Mouse (Mus musculus) adrenal gland, postnatal 36 days (tissue): ENCODE data around the gene Kdm2a. TPM values are rescaled to one million over a fixed set of nuclear protein-coding genes. Genes with fewer than 3 reads are reported as not detected.
"Not testable (repeated sequence)": the region's sequence is repeated elsewhere in the genome, so short reads cannot be mapped to it uniquely, and the experiment has no call there.

Source experiments
- DNase-seq, 2 experiments: peaks; one replicate each; pipeline ENCODE4 v3.0.0; 2021; ENCODE audit warnings: mixed read lengths in 1 of 2
- total RNA-seq, 2 experiments: library from RNA; stranded (reverse); gene quantifications; 2 replicates each; pipeline ENCODE4 v1.2.3; 2021

Kdm2a gene
- total RNA-seq, 2 experiments from 2014 or later, result 86.7 to 107 TPM

GRCm38 (mm10) chr19:4417183-4417582 is 19.1 kb upstream of the Kdm2a start:
- peak; percentile 79 to 88 for DNase-seq

GRCm38 (mm10) chr19:4414631-4415030 is 16.5 kb upstream of the Kdm2a start:
- no peak for DNase-seq

DNA sequence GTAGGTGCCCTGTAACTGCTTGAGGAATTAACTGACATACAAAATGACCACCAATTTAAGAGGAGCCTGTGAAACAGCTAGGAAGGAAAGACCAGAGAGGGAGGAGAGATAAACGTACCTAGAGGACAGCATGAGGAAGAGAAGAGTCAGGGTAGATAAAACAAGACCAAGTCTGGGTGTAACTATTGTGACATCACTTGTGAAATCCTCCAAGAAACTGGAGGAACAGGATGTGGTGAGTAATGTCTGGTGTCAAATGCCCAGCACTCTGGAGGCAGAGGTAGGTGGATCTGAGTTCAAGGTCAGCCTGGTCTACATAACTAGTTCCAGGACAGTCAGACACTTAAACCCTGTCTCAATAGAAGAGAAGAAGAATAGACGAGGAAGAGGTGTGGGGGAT is 11.0 kb upstream of the Kdm2a start:
- peak in 1 of 2 experiments; percentile 18 for DNase-seq

DNA sequence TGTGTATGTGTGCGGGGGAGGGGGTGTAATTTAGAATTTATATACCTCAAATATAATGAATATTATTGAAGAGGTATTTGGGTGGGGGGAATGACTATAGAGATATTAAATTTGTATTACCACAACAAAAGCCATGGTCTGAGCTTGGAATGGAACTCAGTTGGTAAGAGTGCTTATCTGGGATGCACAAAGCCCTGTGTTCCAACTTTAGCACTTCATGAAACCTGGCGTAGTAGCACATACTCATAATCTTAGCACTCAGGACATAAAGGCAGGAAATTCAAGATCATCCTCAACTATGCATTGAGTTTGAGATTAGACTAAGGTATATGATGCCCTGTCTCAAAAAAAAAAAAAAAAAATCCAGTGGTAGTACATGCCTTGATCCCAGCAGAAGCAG is 6.8 kb upstream of the Kdm2a start:
- DNase-seq, result no peak

GRCm38 (mm10) chr19:4398959-4399358 is 874 bp upstream of the Kdm2a start:
- no peak for DNase-seq

DNA sequence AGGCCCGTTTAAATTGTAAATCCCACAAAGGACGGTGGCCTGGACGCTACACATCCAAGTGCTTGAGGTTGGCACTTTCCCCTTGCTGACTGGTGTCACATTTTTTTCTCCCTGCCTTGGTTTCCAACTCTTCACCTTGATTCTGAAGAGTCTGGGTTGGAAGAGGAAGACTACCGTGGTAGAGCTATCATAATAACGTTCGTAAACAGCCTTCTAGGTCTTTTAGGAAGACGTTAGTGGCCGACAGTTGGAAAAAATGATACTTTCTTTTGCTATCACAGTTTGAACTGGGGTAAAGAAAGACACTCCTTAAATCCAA is 504 bp upstream of the Kdm2a start:
- no peak for DNase-seq

- DNase-seq, result peak; percentile 97 to 98
Measured at GRCm38 (mm10) chr19:4396998-4397797, 887 bp downstream of the Kdm2a start.

DNA sequence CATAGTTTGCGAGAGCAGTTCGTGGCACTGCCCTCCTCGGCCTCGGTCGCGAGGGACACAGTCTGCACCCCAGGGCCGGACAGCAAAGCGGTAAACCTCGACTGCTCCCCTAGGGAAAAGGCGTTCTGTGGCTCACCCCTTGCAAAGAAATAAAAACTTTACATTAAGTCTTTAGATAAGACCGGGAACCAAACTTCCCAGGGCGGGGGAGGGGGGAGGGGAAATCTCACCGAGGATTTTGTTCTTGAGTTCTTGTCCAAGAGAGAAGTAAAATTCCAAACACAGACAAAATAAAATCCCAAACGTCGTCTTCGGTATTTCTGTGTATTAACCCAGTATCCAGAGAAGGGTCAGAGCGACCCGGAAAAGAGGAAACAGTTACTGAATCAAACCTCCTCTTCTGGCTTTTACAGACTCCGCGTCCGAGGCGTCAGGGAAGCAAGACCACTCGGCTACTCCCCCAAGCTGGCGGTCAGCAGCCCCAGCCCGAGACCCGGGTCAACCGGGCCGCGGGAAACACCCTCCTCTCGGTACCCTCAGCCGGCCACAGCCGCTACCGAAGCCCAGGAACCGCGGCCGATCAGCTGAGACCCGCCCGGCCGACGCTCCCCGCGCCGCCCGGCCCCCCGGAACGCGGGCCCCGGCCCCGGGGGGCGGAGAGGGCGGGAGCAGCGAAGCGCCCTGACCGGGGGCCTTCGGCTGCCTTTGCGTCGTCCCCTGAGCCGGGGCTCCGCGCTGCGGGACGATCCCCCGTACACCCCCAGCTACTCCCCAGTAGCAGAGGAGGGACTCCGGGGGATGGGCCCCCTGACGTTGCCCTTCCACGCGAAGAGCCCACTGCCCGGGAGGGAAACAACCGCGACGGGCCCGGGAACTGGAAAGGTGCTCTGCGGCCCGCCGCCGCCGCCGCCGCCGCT is 1.7 kb downstream of the Kdm2a start:
- peak; percentile 46 to 52 for DNase-seq

DNA sequence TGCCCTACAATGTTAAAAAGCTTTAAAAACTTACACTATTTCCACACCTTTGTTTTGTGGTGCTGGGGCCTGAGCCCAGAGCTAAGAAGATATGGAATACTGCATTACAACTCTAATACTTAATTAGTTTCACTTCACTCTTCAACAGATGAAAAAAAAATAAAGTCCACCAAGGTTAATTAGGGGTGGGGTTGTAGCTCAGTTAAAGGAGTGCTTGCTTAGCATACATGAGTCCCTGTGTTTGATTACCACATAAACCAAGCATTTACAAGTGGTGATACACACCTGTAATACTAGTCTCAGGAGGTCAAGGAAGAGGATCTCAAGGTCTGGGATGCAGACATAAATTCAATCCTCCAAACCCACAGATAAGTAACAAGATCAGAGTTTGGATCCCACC is 10.8 kb downstream of the Kdm2a start:
- DNase-seq, result no peak

DNA sequence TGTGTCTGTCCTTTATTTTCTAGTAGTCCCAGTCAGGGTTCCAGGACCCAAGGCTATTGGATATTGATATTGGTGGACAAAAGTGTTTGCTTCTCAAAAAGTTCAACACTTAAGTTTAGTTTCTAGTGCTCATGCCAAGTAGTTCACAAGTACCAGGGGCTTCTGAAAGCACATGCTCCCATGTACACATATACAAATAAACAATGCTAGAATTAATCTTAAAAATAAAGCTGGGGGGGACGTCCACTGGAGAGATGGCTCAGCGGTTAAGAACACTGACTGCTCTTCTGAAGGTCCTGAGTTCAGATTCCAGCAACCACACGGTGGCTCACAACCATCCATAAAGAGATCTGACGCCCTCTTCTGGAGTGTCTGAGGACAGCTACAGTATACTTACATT is 13.1 kb downstream of the Kdm2a start:
- no peak for DNase-seq

DNA sequence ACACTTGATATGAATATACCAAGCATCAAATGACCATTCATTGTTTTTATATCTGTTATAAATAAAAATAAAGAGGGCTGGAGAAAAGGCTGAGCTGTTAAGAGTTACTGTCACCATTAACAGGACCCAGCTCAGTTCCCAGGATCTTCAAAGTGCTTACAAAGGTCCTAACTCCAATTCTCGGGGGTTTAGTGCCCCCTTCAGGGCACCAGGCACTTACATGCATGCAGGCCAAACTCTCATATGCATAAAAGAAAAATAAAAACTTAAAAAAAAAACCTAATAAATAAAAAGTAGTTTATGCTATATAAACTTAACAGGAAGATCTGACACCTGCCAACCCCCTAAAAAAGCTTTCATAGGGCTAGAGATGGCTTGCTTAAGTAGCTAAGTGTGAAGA is 13.8 kb downstream of the Kdm2a start:
- DNase-seq, result peak in 1 of 2 experiments; percentile 5

- peak in 1 of 2 experiments; percentile 5 for DNase-seq
Measured at GRCm38 (mm10) chr19:4383306-4383705, 14.8 kb downstream of the Kdm2a start.

DNA sequence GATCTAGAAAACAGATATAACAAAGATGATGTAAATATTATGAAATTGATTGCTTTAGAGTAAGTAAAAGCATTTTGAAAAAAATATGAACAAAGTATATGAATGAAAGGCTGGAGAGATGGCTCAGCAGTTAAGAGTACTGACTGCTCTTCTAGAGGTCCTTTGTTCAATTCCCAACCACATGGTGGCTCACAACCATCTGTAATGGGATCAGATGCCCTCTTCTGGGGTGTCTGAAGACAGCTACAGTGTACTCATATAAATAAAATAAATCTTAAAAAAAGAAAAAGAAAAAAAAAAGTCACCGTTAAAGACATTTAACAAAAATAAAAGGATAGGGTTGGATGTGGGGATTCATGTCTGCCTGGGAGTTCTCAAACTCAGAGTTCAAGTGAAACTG is 15.8 kb downstream of the Kdm2a start:
- DNase-seq, result not testable (repeated sequence)

DNA sequence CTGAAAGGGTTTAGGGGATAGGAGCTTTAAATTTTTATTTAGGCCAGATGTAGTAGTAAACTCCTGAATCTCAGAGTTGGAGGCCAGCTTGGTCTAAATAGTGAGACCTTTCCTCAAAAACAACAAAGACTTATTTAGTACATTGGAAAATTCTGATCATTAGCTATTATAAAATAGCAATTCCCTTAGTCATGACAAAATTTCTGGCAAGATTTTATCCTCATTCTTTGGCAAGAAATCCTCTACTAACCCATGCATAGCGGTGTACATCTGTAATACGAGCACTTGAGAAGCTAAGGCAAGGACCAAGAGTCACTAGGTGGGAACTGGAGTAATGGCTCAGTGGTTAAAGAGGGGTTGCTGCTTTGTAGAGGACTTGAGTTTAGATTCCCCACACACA is 27.4 kb downstream of the Kdm2a start:
- DNase-seq, result no peak

DNA sequence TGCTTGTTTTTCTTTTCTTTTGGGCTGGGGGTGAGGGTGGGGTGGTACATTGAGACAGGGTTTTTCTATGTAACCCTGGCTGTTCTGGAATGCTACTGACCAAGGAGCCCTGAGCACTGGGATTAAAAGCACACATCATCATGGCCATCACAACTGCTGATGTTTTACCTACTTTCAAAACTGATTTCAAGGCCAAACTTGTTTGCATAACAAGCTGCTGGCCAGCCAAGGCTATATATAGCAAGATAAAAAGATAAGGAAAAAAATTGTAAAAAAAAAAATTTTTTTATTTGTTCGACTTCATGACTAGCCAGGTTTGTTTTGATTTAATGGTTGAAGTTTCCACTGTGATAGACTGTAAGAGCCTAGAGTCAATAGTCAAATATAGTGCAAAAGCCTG is 27.8 kb downstream of the Kdm2a start:
- no peak for DNase-seq

DNA sequence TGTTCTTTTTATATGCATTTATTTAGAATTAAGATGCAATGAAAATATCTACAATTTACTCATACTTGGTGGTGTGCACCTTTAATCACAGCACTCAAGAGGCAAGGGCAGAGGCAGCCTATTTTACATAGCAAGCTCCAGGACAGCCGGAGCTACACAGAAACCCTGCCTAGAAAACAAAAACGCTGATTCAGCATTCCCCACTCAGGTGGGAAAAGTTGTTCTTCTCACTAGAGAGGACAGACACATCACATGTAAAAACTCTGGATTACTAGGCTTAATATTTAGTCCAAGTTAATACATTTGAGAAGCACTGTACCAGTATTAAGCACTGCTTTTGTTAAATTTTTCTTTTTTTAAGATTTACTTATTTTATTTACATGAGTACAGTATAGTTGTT is 48.6 kb downstream of the Kdm2a start:
- DNase-seq, result no peak

- DNase-seq, result no peak
Measured at GRCm38 (mm10) chr19:4346479-4346878, 51.6 kb downstream of the Kdm2a start.

- DNase-seq, result peak; percentile 50 to 80
Measured at GRCm38 (mm10) chr19:4338162-4338561, 59.9 kb downstream of the Kdm2a start.

DNA sequence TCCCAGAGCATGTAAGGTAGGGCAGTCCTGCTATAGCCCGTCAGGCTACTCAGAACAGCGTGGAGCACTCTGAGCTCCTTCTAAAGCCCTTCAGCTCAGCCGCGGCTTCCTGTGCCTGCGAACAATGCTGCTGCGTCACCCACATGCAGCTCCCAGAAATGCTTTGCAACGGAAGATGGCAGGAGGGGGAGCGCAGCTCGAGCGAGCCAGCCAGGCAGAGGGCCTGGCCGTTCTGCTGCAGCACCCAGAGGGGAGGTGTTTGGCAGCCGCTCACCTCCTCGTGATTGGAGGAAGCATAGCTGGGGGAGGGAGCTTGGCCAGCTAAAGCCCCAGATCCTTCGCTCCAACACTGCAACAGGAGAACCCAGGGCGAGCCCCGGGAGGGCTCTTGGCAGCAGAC is 64.3 kb downstream of the Kdm2a start:
- DNase-seq, result peak; percentile 98

DNA sequence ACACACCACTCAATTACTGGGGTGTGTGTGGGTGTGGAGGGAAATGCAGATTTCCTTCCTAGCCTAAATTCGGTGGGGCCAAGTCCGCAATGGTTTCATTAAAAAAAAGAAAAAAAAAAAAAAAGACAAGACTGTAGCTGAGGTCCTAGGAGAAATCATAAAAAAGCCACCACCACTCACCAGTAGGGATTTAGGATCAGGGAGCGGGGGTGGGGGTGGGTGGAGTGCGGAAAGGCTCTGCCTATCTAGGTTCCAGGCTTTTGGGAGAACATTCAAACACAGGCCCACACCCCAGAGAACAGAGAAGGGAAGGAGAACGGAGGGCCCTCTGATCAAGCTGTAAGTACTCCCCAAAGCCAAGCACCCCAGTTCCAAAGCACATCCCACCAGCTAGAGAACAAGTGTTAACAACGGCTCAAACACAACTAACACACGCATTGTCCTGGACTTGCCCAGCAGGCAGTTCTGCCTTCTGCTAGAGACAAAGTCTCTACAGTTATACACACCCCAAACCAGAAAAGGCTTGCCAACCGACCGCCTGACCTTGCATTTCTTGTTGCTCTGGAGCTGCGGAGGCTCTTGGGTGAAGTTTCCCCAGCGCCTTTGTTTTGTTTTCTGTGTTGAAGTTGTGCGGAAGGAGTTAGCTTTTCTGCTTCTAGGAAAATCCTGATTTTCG is 64.8 kb downstream of the Kdm2a start:
- DNase-seq, result peak in 1 of 2 experiments; percentile 19

GRCm38 (mm10) chr19:4332653-4333052 is 65.4 kb downstream of the Kdm2a start:
- peak; percentile 69 to 84 for DNase-seq

- DNase-seq, result no peak
Measured at GRCm38 (mm10) chr19:4331273-4331672, 66.8 kb downstream of the Kdm2a start.

DNA sequence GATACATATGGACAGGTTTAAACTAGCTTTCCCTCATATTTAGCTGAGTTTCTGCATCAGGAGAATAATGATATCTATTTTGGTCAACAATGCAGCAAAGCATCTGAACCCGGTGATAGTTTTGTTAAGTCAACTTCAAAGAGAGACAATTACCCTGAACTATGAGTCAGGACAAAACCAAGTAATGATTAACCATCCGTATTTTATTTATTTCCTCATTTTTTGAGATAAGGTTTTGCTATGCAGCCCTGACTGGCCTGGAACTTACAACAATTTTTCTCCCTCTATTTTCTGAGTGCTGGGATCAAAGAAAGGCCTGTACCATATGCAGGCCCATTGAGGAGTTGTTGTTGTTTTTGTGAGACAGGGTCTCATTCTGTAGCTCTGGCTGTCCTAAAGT is 67.5 kb downstream of the Kdm2a start:
- no peak for DNase-seq
